9 mouse cellular contexts compared by ENCODE assay signal in the genomic region with DNA sequence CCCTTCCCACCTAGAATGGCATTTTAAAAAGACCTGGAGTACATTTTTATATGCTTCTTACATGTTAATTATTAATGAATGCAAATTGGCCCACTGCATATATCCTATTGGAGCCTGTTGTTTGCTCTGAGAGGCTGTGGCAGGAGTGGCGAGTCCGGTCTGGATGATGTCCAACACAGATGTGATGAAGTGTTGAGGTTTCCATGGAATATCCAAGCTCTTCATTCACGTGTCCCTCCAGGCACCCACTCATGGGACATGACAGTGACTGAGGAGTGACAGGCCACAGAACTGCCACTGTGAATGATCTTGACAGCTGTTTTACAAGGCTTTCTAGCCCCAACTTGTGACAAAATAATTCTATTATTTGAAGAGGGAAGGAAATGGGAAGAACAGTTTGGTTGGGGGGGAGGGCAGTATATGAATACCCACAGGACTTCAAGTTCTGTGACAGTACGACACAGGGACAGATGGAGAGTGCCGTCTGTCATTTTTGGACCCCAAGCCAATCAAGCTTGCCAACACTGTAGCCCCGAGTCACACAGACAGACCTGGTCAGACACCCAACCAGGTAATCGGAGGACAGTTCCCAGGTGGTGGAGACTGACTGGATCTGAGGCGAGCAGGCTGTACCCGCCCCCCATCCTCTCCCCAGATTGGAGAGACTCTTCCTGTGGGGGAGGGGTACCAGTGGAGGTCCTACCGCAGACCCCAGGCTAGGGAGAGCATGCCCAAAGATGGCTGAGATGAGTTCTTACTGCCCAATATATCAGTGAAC.
A peak's percentile ranks its signal among the peaks of the same experiment; 100 is the strongest.
DNase-seq lines count a peak whose midpoint lies in the region; ATAC-seq and TF ChIP-seq lines count a peak whose summit lies in the region.
"Had no signal": no experiment of that assay in that cellular context is flagged by ENCODE, and none has a peak within 500 bp of the region (broad histone marks: within the 10 kb centered on the region; RNA-seq: fewer than 3 reads in every experiment).

No protein-coding gene starts in this region.

- WGBS in forebrain, embryonic 16.5 days: 48% methylated on average over 10 of the region's 10 CpGs
- WGBS in midbrain, embryonic 16.5 days: 58% methylated on average over 10 of the region's 10 CpGs

- peak; percentile 29 for ATAC-seq in forebrain, embryonic 16.5 days
- ATAC-seq in midbrain, embryonic 16.5 days: peak; percentile 18; the same call in 1 of the 2 replicates
- no peak for ATAC-seq in erythroid progenitor cell, adult 5-6 weeks (replicated peaks; ENCODE audit: low FRiP score, poor library complexity, severe bottlenecking)

- no peaks in the 10 kb centered on the region; the same call in 1 of the 2 replicates for H3K27me3 ChIP-seq in forebrain, embryonic 16.5 days (replicated peaks; ENCODE audit: control insufficient read depth, insufficient read depth, low read length)
- H3K27me3 ChIP-seq in midbrain, embryonic 16.5 days (ENCODE audit: control insufficient read depth, insufficient read depth, low read depth, low read length): no peaks in the 10 kb centered on the region
- H3K27me3 ChIP-seq: embryonic facial prominence, embryonic 15.5 days had no signal

- H3K4me3 ChIP-seq in layer of hippocampus, adult 2 months: no peak overlapping the region
- H3K4me3 ChIP-seq in forebrain, embryonic 16.5 days (replicated peaks; ENCODE audit: low read length): no peak overlapping the region
- H3K4me3 ChIP-seq in midbrain, embryonic 16.5 days (ENCODE audit: low read depth, low read length): no peak overlapping the region
- H3K4me3 ChIP-seq: embryonic facial prominence, embryonic 15.5 days had no signal

- no peak for TF ChIP-seq CTCF in layer of hippocampus, adult 2 months (conservative IDR thresholded peaks at IDR 0.05)

- DNase-seq in layer of hippocampus, adult 2 months (ENCODE audit: low spot score in 2 of 2): no peak
- DNase-seq in layer of hippocampus, postnatal 36 days: no peak
- peak; percentile 55 for DNase-seq in kidney, postnatal 10 days
- DNase-seq in urinary bladder, postnatal 36 days (ENCODE audit: low spot score in 2 of 2): no peak
- DNase-seq in right cerebral cortex, postnatal 4 days: no peak

- H3K4me2 ChIP-seq in forebrain, embryonic 16.5 days (ENCODE audit: low read length): no peak overlapping the region
- peak overlapping the region; percentile 34 for H3K4me2 ChIP-seq in midbrain, embryonic 16.5 days (ENCODE audit: low read length)
- H3K4me2 ChIP-seq: embryonic facial prominence, embryonic 15.5 days had no signal

- no peaks in the 10 kb centered on the region for H3K9me3 ChIP-seq in forebrain, embryonic 16.5 days (ENCODE audit: control insufficient read depth, low read length)
- H3K9me3 ChIP-seq in midbrain, embryonic 16.5 days (replicated peaks; ENCODE audit: control insufficient read depth, low read length, poor library complexity, severe bottlenecking): no peaks in the 10 kb centered on the region
- H3K9me3 ChIP-seq: embryonic facial prominence, embryonic 15.5 days had no signal

- peaks cover 18% of the 10 kb centered on the region for H3K4me1 ChIP-seq in forebrain, embryonic 16.5 days (replicated peaks; ENCODE audit: control insufficient read depth, insufficient read depth, low read length)
- peaks cover 8% of the 10 kb centered on the region; the same call in 1 of the 2 replicates for H3K4me1 ChIP-seq in midbrain, embryonic 16.5 days (ENCODE audit: control insufficient read depth, insufficient read depth, low read length)

- no peak overlapping the region for H3K9ac ChIP-seq in forebrain, embryonic 16.5 days (replicated peaks; ENCODE audit: low read depth, low read length)
- peak overlapping the region; percentile 28; the same call in 1 of the 2 replicates for H3K9ac ChIP-seq in midbrain, embryonic 16.5 days (ENCODE audit: low read depth, low read length)
- H3K9ac ChIP-seq: embryonic facial prominence, embryonic 15.5 days had no signal

- no peaks in the 10 kb centered on the region for H3K36me3 ChIP-seq in forebrain, embryonic 16.5 days (ENCODE audit: control insufficient read depth, insufficient read depth)
- no peaks in the 10 kb centered on the region for H3K36me3 ChIP-seq in midbrain, embryonic 16.5 days (ENCODE audit: control insufficient read depth, insufficient read depth, low read length)
- H3K36me3 ChIP-seq: embryonic facial prominence, embryonic 15.5 days had no signal

- peak overlapping the region; percentile 46; the same call in 1 of the 2 replicates for H3K27ac ChIP-seq in layer of hippocampus, adult 2 months
- H3K27ac ChIP-seq in forebrain, embryonic 16.5 days (ENCODE audit: low read length): no peak overlapping the region
- H3K27ac ChIP-seq in midbrain, embryonic 16.5 days (ENCODE audit: low read length): no peak overlapping the region
- H3K27ac ChIP-seq: embryonic facial prominence, embryonic 15.5 days had no signal
